Mouse (Mus musculus) B cell, adult (primary cell): ENCODE measurements around the gene Kcnk6. TPM values are rescaled to one million over a fixed set of nuclear protein-coding genes. Genes with fewer than 3 reads are reported as not detected.

Experiments used
- total RNA-seq: library from RNA; stranded (reverse); gene quantifications from 4 replicates; pipeline ENCODE4 v1.2.4, GENCODE M21; 2023; ENCODE audit not compliant: inconsistent age

Gene Kcnk6
- total RNA-seq, result 0.93 to 1.3 TPM (median 1.3 TPM) in 4 replicates

DNA sequence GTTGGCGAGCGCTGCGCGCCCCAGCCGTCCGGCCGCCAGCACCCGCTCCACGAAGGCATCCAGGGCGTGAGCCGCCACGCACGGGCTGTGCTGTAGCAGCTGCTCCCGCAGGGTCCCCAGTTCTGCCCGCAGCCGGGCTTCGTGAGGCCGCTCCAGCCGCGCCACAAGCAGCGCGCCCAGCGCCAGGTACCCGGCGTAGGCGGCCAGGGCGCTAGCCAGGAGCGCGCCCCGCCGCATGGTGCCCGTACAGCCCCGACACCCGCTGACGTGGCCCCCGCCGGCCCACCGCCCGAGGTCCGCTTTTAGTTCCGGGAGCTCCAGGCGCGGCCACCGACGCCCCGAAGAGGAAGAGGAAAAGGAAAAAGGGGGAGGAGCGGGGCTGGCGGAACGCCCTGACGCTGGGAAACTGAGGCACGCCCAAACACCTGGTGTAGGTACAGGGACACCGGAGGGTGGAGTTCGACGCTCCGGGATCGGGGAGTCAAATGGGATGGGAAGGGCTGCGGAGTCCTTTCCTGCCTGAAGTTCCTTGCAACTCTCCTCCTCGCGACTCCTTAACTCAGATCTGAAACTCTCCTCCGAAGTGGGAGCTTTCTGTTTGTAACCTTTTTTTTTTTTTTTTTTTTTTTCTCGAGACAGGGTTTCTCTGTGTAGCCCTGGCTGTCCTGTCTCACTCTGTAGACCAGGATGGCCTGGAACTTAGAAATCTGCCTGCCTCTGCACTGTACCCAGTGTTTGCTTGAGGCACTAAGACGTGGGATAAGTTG is at the start of gene Kcnk6:
Gene Kcnk6, minus strand, starts transcription at position 269 of the 767 bp plus-strand sequence.

DNA sequence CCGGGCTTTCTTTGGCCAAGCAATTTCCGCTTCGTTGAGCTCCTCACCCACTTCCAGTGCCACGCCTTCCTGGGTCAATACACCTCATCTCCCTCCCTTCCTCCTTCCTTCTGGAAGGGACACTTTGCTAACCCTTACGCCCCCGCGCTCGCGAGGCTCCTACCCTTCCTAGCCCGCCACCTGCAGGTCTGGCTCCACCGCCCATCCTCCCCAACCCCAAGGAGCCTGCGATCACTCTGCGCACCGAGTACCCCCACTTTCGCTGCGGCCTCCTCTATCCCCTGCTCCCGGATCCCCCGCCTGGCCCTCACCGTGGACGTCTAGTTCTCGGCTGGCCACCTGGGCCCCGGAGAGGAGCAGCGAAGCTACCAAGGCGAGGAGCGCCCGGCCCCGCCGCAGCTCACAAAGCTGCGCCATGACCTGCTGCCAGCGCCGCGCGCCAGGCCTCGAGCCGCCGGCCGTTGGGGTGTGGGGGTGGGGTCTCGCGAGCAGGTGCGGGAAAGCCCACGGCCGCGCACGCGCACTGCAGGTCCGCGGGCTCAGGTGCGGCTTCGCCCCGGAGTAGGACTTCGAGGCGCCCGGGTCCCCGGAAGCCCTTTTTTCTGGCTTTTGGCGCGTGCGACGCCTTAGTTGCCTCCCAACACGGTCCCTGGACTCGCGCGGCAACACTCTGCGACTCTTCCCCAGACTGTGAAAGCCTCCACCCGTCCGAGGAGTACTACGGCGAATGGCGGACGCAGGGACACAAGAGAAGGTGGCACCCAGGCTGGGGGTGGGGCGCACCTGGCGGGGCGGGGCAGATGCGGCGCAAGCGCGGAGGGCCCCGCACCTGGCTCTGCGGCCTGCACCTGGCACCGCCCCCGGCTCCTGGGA is 49.1 kb upstream of the Kcnk6 start, which contains the start of gene Spint2:
Gene Spint2, minus strand, starts transcription at position 712 of the 873 bp plus-strand sequence.

DNA sequence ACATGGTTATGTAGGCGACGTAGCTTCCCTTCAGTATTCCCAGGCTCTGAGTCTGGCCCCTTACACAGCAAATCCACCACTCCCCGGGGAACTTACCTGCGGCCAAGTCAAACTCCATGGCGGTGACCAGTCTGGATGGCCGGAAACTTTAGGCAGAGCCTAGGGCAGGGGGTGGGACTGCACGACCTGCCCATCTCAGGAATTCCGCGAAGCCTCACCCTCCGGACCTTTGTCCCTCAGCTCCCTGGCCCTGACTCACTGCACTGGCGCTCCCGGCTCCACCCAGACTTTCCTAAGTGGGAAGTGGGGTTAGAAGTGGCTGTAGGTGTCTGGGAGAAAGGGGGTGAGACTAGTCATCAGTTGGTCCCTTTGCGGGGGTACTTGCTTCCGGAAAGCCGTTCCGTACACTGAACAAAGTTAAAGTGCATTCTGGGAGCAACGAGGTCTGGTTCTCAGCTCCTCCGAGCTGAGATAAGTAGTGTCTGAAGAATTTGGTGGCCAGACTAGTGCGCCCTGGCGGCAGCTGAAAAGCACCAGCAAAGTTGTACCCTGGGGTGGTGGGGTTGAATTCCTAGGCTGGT is 16.0 kb upstream of the Kcnk6 start, which contains the start of gene 2200002D01Rik:
Gene 2200002D01Rik, minus strand, starts transcription at position 206 of the 581 bp plus-strand sequence.

DNA sequence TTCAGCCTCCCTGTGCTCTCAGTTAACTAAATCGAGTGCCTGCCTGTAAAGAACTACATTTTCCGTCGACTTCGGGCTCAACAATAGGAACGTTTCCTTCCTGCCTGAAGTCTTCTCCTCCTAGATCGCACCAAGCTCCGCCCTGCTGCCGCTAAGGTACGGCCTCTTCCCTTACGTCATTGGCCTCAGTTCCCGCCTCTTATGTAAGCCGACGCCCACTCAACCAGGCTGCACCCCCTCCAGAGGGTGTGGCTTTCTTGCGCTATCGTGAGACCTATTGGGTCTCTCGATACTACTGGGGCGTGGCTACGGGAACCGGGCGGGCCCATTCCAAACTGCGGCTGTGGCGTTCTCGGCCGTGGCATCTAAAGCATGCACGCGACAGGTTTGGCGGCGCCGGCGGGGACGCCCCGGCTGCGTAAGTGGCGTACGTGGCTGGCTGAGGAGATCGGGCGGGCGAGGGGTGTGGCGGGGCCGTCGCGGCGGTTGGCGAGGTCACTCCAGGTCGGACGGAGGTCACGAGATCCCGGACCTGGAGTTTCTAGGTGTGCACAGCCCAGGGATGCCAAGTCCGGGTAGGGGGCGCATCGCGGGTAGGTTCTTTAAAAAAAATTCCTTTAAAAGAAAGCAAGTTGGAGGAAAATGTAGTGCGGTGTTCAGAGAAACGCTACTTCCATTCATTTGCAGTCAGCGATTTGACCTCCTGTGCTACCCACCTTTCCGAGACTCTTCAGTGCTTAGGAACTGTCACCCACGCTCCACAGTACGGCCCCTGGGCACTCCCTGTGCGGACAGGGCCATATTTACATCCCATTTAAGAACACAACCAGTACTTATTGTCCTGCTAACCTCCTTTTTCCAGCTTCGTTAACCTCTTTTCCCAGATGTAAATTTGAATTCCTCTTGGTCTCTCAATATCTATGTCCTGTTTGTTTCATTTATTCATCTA is 6.0 kb upstream of the Kcnk6 start, which contains the start of gene Yif1b:
Gene Yif1b, plus strand, starts transcription at position 311 of the 949 bp plus-strand sequence.

DNA sequence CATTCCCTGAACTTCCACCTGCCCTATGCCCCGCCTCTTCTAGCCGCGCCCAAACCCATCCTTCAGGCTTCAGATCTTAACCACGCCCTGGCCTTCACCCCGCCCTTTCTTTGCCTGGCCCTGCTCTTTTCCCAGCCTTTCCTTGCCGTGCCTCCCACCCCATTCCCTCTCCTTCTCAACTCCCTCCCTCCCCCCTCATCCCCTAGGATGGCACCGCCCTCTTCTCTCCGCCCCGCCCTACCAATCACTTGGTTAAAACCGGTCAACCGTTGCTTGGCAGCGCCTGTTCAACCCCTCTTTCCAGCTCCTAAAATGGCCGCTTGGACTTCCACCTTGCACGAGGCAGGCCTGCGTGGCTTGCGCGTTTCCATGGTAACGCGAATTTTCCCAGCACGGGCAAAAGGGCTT is 18.6 kb downstream of the Kcnk6 start, which contains the start of gene Catsperg1:
Gene Catsperg1, minus strand, starts transcription at position 361 of the 408 bp plus-strand sequence.

DNA sequence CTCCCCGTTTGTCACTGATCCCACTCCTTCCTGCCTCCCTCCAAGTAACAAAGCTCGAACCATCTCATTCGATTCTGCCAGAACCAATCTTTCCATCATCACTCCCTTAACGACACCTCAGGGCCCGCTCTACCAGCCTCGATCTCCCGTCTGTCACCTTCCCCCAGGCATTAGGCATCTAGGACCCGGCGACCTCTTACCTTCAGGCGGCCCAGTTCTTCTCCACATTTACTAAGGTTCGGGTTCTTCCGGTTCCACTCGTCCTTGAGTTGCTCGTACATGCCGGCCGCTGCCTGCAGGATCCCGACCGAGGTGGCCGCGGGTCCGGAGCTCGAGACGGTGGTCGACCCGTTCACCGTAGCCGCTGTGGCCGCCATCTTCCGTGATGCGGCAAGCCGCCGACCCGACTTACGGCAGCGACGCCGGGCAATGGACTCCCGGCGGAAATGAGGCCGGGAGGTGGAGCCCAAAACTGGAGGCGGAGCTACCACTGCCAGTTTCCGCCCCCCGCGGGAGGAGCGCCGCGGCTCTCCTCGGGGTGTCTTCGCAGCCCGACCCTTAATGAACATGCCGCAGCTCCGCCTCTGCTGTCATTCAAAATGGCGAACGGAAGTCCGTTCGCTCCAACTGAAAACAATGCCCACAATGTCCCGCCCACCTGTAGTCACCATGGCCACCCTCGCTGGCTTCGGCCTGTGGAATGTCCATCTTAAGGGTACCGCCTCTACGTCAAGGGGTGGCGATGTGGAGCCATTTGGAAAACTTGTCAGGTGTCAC is 52.0 kb downstream of the Kcnk6 start, which contains the start of gene Psmd8:
Gene Psmd8, minus strand, starts transcription at position 625 of the 777 bp plus-strand sequence.

Other genes with a start within 250 kb of the Kcnk6 start
- 0.39 to 0.64 TPM (median 0.42 TPM) in 4 replicates for gene Ryr1, start 107.3 kb downstream of the Kcnk6 start, total RNA-seq
- gene Rasgrp4, start 97.7 kb downstream of the Kcnk6 start, total RNA-seq, result 2.6 to 6.3 TPM (median 3.7 TPM) in 4 replicates
- gene Fam98c, start 76.3 kb downstream of the Kcnk6 start, total RNA-seq, result 27.4 to 34.3 TPM (median 28.2 TPM) in 4 replicates
- gene Ggn, start 62.3 kb downstream of the Kcnk6 start, total RNA-seq, result not detected in 4 replicates
- gene Spred3, start 62.1 kb downstream of the Kcnk6 start, total RNA-seq, result 2.1 to 3.2 TPM (median 2.7 TPM) in 4 replicates
- 229 to 259 TPM (median 253 TPM) in 4 replicates for gene Psmd8, start 51.8 kb downstream of the Kcnk6 start, total RNA-seq
- 1.7 to 2.1 TPM (median 1.9 TPM) in 4 replicates for gene Catsperg1, start 18.5 kb downstream of the Kcnk6 start, total RNA-seq
- gene Yif1b, start 5.8 kb upstream of the Kcnk6 start, total RNA-seq, result 22.0 to 32.5 TPM (median 26.5 TPM) in 4 replicates
- 0.69 to 4.9 TPM (median 2.4 TPM) in 4 replicates for gene 2200002D01Rik, start 16.0 kb upstream of the Kcnk6 start, total RNA-seq
- gene Spint2, start 49.4 kb upstream of the Kcnk6 start, total RNA-seq, result 31.9 to 43.7 TPM (median 34.7 TPM) in 4 replicates
- gene Ppp1r14a, start 56.8 kb upstream of the Kcnk6 start, total RNA-seq, result not detected in 4 replicates
- 0.16 to 1.6 TPM (median 0.87 TPM) in 4 replicates for gene Dpf1, start 71.4 kb upstream of the Kcnk6 start, total RNA-seq